Mouse (Mus musculus): Measurements from ENCODE around the gene Gstt1.

Gene Gstt1

DNA sequence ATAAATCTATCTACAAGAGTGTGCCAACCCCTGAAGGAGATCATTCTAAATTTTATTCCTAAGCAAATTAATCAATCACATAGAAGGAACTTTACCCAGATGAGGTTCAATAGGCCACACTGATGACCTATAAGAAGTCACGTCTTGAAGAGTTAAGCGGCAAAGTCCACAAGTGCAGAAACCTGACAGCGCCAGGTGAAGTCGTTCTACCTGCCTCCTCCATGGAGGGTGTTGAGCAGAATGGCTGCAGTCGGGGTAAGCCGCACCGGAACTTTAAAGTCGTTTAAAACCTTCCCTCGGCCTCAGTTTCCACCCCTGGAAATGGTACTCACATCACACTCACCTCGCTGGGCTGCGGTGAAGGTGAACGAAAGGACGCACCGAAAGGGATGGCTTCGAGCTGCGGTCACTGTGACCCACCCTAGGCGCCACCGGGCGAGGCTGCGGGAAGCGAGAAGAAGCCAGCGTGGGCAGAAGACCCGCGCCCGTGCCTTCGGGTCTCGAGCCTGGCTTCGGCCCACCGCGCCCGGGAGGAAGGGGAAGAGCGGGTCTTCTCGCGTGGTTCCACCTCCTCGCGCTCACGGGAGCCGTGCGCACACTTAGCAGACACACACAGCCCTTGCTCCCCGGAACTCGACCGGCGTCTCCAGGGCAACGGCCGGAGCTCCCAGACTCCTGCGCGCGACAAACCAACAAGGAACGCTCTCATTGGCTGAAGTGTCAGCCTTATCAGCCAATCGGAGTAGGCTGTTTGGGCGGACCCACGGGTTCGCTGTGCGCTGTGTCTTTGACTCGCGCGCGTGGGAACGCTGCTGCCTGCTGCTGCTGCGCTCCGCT lies 34.5 kb downstream of the Gstt1 start, which contains the start of gene Cabin1:
Cabin1 (minus strand) TSS at position 660 of the 837 bp plus-strand sequence.
- peak; percentile 99 for DNase-seq (ENCODE audit: low spot score in 2 of 2)

DNA sequence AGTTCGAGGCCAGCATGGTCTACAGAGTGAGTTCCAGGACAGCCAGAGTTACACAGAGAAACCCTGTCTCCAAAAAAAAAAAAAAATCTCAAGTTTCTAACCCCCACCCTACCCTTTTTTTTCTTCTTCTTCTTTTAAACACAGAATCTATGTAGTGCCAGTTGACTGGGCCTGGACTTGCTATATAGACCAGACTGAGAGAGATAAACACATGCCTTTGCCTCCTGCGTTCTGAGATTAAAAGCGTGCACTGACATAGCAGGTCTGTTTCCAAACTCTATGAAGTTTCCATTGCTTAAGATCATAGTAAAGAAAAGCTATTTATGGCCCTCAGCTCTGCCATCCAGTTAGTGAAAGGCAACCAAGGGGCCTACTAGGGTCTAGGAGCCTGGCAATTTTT lies 36.0 kb downstream of the Gstt1 start:
- no peak for DNase-seq (ENCODE audit: low spot score in 2 of 2)

GRCm38 (mm10) chr10:75760311-75760710 lies 38.1 kb downstream of the Gstt1 start:
- DNase-seq (ENCODE audit: low spot score in 2 of 2), result no peak

DNA sequence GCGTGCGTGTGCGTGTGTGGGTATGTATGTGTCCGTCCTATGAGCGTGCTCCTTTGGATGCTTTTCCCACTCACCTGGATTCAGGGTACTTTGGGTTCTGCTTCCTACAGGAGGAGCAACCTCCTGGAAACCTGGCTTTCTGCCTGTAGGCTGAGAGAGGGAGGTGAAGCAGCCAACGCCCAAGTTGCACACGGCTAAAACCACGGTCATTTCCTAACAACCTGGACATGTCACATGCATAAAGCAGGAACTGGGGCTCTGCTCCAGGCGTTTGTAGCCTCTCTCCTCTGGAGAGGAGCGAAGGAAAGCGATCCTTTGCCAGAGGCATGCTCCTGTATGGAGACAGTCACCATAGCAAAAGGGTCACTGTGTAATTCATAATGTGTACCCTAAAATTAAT lies 41.7 kb downstream of the Gstt1 start:
- no peak for DNase-seq (ENCODE audit: low spot score in 2 of 2)

DNA sequence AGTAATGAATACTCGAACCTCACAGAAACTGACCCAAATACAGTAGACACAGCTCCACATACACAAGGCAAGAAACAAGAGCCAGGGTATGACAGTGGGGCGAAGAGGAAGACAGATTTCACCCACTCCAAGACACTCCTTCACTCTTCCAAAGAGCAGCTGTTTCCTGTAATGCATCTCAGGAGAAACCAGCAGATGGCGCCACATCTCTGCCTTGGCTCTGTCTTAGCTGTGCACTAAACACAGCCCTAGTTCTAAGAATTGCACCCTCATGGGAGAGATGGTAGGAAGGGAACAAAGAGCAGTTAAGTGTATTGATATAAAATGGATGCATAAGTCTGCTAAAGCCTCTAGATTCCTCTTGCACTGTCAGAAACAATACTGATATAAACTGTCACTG lies 54.4 kb downstream of the Gstt1 start:
- peak; percentile 91 to 93 for DNase-seq (ENCODE audit: low spot score in 2 of 2)

GRCm38 (mm10) chr10:75743369-75743768 lies 55.0 kb downstream of the Gstt1 start:
- DNase-seq (ENCODE audit: low spot score in 2 of 2), result peak; percentile 84 to 86

- no peak for DNase-seq (ENCODE audit: low spot score in 2 of 2)
Observed at GRCm38 (mm10) chr10:75740866-75741265, 57.5 kb downstream of the Gstt1 start.
